Mouse (Mus musculus) CD8-positive naive resting alpha-beta T cell, adult 2 months (primary cell): ENCODE results near the gene Six3.

Source experiments
- DNase-seq, 2 experiments: peaks; one replicate each; pipeline ENCODE4 v3.0.0; 2022; ENCODE audit warnings: low read depth in 2 of 2, low spot score in 2 of 2

The Six3 gene

DNA sequence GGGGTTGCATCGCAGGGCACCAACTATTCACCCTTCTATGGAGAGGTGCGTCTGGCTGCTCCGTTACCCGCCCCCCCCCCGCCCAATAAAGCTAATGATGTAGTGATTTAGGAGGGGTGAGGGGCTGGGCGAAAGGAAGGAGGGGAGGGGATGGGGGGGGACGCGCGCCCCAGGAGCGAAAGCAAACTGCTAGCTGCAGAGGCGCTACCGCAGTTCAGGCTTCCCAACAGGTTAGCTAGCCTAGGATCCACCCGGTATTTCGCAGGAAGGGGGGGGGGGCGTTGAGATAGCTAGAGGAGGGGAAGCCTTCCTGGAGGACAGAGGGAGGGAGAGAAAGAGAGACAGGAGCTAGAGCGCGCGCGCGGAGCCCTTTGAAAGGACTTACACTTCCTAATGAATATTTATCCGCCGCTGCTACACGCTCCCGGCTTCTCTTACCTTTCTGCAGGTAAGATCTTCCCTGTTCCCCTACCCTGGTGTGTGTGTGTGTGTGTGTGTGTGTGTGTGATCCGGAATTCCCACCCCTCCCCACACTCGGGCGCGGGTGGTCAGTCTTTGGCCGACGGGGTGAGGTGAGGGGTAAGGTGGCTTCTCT is at the start of gene Six3:
Gene Six3 (plus strand): TSS at position 343 of the 595 bp plus-strand sequence.
- no peak for DNase-seq

DNA sequence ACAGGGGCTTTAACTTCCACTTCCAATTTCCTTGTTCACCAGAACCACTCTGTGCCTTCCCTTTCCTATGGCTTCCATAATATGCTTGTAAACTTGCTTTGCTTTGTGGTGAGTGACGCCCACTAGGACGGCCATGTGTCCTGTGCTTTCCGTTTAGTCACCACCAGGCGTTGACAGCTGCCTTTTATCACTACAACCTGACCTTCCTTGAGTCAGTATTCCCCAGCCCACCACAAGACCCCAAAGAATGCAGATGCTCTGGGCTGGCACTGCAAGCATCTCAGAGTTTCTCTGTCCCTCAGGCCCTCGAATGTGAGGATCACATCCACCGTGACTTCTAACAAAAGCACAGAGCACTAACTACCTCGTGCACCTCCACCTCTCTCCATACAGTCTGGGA is 49.3 kb upstream of the Six3 start:
- no peak for DNase-seq

DNA sequence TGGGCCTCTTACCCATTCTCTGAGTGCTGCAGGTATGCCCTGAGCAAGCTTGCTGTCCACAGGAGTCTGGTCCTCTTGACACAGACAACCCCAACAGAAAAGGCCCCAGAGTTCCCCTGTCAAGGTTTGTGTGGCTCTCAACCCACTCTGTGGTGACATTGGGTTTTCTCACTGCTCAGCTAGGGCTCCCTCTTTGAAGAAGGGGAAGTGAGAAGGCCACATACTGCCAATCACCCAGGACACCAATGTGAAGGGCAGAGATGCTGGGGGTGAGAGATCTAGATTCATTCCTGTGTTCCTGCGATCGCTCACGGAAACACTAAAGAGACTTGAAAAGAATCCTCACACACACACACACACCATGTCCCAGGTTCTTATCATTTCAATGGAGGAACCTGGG is 39.4 kb upstream of the Six3 start:
- DNase-seq, result no peak

DNA sequence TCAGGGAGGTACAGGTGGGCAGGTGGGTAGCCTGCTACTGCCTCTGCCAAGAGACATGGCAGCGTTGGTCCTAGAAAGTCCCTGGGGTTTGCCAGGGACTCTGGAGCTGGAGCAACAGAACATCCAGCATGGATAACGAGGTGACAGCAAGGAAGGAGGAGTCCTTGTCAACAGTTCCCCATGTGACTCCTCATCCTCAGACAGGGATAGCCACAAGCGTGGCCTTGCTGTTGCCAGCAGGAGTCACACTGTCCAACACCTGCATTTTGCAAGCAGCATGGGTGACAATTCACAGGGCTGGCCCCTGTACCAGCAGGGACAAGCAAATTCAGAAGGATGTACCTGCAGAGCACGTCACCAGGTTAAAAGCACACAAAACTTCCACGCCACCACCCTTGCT is 35.1 kb upstream of the Six3 start:
- DNase-seq, result no peak

DNA sequence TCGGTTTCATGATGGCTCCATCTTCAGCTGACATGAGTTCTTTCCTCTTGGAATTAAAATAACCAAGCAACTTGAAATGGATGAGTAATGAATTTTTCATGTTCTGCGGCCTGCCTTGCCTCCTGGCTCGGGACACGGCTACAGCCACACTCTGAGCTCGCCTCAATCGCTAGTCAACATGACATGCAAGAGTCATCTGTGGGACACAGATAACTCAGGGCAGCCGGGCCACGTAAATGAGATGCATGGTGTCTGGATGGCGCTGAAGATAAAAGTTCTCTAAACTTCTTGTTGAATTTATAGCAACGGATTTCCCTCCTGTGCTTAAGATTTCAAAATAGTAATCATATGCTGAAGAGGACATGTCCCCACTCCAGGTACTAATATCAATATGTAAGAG is 34.1 kb upstream of the Six3 start:
- DNase-seq, result no peak

DNA sequence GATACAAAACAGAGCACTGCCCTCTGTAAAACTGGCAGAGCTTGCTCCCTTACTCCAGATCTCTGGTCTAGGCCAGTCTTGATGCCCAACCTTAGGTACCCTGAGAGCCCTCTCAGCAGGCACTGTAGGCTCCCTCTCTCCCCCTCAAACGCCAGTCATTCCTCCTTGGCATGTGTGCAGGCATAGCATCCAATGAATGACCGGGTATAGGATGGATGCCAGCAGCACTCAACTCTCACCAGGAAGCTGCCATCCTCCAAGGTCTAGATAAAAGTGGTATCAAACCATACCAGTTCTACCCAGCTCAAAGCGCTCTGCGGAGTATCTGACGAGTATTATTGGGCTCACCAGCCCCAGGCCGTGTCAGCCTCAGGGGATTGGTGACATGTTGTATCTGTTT is 33.2 kb upstream of the Six3 start:
- no peak for DNase-seq

DNA sequence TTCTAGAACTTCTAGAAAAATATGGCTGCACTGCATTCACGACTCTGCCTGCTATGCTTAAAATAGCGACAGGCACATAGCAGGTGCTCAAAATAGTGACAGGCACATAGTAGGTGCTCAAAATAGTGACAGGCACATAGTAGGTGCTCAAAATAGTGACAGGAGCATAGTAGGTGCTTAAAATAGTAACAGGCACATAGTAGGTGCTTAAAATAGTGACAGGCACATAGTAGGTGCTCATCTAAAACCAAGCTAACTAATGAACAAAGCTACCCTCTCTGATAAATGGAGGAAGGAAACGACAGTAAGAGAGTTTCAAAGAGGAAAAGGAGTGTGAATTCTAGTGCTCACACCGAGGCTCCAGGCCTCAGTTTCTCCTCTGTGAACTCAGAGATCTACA is 29.2 kb upstream of the Six3 start:
- DNase-seq, result no peak

DNA sequence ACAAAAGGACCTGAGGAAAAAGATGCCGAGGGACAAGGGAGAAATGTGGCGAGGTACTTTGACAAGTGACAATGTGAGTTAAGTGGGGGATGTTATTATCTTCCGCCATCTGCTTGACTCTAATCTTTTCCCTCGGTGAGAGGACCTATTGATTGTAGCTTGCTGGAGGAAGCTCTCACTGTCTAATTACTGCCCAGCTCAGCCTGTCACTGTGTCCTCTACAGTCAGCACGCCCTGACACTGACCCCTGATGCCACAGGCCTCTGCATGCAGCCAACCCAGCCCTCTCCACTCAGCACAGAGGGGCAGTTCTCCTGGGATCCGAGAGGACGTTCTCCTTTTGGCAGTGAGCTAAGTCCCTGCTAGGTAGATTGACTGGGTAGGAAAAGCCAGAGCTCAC is 28.8 kb upstream of the Six3 start:
- no peak for DNase-seq

DNA sequence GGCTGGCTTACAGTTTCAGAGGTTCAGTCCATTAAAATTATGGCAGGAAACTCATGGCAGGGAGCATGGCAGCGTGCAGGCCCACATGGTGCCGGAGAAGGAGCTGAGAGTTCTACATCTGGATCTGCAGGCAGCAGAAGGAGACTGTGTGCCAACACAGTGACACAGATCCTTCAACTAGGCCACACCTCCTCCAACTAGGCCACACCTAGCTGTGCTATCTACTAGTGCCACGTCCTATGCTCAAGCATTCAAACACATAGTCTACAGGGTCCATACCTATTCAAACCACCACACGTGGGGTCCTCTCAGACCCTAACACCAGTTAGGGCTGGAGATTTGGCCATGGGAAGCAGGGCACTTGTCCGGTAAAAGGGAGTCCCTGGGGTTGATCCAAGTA is 27.6 kb upstream of the Six3 start:
- no peak for DNase-seq

DNA sequence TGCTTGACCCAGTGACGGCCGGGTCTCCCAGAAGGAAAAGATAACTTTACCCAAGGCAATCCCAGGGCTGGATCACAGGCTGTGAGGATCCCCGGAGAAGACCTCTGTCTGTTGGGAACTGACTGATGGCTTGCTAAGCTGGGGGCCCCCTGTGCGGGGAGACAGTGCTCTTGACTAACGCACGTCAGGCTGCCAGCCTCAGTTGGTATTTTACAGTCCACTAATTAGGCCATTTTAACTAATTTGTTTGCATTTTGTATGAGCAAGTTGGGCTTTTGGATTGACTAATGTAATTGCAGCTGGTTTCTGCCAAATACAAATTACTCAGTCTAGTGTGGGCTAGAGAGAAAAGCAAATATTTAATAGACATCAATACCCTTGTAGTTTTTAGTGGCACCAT is 21.4 kb upstream of the Six3 start:
- DNase-seq, result no peak

DNA sequence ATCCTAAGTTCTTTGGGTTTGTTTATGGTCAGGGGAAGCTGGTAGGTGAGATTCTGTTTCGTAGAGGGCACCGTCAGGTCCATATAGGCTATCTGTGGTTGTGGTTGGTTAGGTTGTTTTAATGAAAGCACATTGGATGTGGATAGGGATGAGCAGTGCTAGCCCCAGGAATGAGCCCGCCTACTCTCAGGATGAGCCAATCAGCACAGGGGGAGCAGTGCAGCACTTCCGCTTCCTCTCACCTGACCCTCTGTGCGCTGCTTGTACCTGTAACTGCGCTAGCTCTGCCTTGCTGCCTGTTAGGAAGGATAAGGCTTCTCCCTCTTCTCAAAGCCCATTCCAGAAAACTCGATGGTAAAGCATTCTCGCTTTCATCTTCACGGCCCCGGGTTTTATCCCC is 17.6 kb upstream of the Six3 start:
- DNase-seq, result no peak

DNA sequence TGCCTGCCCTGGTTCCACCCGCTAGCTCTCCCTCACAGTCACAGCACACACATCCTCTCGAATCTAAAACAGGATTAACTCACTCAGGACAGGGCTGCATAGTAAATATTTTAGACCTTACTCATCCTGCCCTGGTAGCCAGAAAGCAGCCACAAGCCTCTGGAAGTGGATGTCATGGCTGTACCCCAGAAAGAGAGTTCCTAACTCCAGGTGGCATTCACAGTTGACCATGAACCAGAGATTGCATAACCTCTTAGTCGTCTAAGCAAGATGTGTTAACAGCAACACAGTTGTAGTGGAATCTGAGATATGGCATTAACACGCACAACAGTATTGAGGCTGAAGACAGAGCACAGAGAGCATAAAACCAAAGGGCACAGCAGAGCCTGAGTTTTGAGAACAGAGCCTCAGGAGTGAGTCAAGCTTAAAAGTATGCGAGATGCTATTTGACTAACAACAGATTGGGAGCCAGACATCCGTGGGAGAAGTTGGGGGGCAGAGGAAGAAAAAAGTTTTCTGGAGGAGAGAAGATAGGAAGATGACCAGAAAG is 17.0 kb upstream of the Six3 start:
- DNase-seq, result no peak

DNA sequence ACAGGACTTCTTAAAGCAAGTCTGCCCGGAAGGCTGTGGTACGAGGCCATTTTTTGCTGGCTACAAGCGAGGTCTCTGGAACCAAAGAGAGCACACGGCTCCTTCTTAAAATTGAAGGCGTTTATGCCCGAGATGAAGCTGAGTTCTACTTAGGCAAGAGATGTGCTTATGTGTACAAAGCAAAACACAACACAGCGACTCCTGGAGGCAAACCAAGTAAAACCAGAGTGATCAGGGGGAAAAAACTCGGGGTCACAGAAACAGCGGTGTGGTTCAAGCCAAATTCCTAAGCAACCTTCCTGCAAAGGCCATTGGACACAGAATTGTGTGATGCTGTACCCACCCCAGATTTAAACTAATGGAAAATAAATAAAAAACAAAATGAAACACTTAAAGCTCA is 13.9 kb upstream of the Six3 start:
- no peak for DNase-seq

DNA sequence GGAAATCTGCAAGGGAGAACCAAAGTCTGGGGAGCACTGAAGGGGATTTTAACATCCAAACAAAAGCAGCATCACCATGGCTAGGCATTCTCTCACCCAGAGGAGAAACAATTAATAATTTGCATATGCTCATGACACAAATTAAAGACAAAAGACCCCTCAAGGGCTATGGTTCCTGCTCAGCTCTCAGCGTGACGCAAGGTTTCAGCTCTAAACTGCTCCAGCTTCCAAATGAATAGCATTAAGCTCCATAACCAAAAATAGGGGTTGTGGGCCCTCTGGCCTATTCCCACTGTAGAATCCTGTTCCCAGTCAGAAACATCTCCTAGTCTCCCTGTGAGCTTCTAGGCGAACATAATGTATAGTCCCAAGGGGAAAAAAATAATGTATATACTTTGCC is 6.9 kb upstream of the Six3 start:
- DNase-seq, result no peak

DNA sequence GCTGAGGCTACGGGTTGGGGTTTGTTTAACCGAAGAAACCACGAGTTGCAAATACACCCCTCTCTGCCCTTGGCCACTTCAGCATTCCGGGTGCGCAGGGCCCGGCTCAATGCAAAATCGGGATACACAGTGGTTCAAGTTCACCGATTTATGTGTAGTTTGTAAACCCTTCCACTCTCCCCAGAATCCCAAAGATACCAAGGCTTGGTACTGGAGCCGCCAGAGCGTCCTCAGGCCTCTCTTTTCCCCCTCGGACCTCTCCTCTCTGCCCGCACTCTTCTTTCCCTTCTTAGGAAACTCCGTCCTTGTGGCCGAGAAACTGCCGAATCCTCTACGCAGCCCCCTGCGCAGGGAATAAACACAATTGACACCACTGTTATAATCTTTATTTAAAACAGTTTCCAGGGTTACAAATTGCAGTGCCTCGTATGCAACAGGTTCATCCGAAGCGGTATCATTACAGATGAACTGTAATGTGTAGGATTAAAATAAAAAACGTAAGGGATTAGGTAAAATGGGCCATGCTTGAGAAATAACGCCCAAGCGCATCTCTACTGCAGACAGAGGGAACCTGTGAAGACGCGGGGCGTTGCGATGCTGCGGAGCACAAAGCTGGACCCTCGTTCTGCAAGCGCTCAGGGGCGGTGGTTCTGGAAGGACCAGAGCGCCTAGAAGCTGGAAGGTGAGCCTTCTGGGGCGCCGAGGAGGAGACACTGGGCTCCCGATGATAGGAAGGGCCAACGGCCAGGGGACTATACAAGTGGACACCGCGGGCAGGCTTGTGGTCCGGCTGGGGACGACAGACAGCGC is 5.6 kb upstream of the Six3 start:
- DNase-seq, result no peak

DNA sequence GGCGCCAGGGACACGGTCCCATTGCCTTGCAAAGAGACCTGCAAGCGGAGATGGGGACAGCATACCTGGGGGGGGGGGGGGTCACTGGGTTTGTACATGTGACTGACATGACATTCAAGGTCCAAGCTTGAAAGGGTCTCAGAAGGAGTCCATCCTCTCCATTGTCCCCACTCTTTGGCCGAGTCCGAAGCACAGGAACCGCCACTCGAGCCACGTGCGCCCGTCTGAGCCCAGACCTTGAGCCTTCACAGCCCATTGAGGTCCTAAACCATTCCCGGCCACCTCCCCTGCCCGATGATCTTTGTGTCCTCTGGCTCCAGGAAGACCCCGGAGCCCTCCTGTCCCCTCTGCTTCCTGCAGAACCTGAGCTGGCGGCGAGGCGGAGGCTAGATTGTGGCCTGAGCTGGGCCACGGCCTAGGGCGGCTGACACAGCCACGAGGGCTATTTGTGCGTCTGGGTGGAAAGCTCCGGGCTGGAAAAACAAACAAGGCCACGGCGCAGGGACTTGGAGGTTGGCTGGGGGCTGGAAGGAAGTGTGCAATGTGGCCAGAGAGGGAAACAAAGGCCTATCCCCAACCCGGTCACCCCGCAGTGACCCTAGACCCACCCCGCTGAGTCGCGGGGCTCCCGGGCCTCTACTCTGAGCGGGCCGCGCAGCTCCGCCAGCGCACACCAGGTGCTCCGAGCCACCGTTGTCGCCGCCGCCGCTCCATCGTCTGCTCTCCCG is 4.9 kb upstream of the Six3 start:
- DNase-seq, result no peak

DNA sequence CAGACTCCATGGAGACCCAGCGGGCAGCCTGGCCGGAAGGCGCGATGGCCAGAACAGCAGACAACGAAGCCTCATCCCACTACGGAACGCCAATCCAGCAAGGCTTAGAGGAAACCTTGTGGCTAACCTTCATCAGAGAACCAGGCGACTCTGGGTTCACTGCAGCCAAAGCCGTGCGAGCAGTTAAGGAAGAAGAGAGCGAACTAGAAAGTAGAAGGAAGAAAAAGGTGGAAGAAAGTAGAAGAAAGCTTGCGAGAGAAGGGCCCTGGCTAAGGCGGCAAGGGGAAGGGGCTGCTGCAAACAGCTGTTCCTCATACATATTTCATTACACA is 4.3 kb upstream of the Six3 start:
- DNase-seq, result no peak

DNA sequence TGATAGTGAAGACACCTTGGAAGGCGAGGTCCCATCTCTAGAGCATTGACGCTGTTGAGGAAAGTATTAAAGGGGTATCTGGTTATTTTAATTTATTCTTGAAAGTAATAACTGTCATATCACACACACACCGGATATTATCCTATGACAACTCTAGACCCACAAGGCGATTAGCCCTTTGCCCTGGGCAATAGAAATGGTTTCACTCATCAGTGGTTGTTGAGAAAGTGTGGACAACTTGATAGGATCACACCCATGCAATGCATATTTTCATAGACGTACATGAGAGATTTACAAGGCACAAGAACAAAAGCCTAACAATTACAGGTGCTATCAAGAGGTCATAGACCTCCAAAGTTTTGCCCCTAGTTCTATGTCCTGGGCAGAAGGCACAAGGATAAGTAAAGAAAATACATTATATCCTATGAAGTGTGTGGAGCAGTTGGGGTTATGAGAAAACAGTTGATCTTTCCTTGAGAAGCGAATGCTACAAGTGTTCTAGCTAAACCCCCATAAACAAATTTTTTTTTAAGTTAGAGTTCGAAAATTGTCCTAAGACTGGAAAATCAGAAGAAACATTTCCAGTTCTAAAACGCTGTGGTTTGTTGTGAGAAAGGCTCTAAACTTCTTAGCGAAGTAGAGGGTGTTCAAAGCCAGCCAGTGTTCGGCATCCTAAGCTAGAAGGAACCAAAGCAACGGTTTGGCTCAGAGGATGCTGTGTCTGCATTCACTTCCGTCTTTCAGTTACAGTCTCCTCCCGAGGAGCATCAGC is 3.6 kb upstream of the Six3 start:
- DNase-seq, result no peak

DNA sequence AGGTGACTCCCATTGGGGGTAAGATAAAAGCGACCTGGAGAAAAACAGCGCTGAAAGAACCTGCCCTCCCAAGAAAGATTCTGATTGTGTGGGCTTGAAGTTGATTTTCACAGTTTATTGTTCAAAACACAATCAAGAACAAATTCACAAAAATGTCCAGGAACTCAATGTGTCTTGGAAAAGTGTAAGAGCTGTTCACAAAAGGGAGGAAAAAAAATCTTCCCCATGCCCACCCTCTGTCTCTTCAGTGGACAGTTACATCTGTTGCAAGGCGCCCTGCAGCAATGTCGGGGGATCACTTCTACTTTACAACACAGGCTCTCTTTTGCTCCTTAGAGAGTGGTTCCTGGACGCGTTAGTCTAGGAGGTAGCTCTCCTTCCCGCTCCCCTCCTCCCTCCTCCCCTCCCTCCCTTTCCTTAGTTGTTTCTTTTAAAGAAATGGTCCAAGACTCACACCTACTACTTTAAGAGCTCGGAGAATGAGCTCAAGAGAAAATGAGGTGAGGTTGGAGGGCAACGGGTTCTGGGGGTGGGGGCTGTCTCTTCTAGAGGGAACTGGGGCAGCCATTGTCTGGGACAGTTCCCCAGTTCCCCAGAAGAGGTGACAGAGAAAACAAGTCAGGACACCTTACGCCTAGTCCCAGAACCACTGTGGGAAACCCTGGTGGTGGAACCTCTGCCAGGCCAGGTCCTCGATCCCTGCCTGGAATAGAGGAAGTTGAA is 2.9 kb upstream of the Six3 start:
- no peak for DNase-seq

DNA sequence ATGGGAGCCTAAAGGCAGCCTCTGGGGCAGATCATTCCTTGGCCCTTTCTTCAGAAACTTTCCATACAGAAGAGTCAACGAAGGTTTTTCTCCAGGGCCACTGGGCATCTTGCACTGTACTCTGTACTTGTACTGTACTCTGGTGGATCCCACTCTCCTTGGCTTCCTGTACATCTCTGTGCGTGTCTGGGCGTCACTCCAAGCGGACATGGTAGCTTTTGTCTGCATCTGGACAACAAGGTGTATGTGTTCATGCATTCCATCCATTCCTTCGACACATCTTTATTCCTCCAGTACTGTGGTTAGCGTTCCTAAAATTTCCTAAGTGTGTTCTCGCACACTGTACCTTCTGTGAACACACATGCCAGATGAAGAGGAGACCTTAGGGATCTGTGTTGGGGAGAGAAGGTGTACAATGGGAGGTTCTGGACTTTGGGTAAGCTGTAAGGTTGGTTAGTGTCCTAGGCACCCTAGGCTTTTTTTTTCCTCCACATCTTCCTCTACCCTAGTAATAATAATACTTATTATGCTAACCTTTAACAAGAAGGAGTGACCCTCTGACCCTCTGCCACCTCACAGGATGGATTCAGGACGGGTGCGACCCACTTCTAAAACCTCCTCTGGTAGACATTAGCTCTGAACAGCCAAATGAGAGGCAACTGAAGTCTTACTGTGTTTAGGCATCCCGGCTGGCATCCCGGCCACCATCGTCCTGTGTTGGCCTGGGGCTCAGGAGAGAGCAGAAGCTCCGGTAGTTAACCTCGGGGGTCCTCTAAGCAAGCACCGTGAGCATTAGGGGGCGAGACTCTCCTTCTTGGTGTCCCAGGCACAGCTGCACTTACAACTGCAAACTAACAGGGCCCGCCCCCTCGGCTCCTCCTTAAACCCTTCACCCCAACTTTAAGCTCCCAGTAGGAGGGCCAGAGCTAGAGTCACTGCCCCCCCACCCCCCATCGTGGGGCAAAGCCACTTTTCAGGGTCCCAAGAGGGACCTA is 1.6 kb upstream of the Six3 start:
- DNase-seq, result no peak
